Mouse (Mus musculus): ENCODE results near the gene R3hdm2. TPM values are rescaled to one million over a fixed set of nuclear protein-coding genes. Genes with fewer than 3 reads are reported as not detected.

The R3hdm2 gene
- 100 to 1,000 TPM; 365 to 382 TPM for total RNA-seq (2021)
- long read RNA-seq, experiment 1, full-length matches to known transcripts = 32 of 214 reads
- long read RNA-seq, experiment 1, partial matches to known transcripts = 73 of 214 reads
- long read RNA-seq, experiment 1, other reads (novel, unspliced or antisense) = 109 of 214 reads
- long read RNA-seq, experiment 2, full-length matches to known transcripts = 45 of 205 reads
- long read RNA-seq, experiment 2, partial matches to known transcripts = 32 of 205 reads
- long read RNA-seq, experiment 2, other reads (novel, unspliced or antisense) = 128 of 205 reads

DNA sequence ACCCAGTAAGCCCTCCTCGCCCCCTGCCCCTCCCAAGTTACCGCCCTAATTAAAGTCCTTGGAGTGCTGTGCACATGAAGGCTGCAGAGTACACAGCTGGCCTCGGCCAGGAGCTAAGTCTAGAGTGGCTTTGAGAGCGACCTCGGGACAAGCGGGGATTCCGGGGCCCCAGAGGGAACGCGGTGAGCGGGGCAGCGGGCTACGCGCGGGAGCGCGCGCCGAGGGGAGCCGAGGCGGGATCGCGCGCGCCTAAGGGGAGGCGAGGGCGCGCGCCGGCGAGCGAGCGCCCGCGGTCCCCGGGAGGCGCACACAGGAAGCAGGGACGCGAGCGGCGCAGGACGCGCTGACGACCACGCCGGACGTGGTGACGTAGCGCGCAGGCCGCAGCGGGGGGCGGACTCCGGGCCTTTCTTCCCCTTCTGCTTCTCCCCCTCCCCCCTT lies at the start of gene R3hdm2:
Gene R3hdm2, plus strand, starts transcription at position 77 of the 441 bp plus-strand sequence.
- DNase-seq (ENCODE audit: extremely low spot score in 1 of 2, low spot score in 2 of 2) = peak; percentile 91 to 92
- Histone ChIP-seq H3K27ac (peak within 1 kb of the TSS; percentile 94), H3K4me3 (peak within 1 kb of the TSS; percentile 80)
- intact Hi-C loops (cut with DNase I) = loop anchor here (1.0 to 2.0 kb wide), 3 partner anchors 26 to 41 kb away; partner anchors contain the start of gene Inhbe
- TF ChIP-seq CTCF (IDR thresholded peaks at IDR 0.05) = no peak

DNA sequence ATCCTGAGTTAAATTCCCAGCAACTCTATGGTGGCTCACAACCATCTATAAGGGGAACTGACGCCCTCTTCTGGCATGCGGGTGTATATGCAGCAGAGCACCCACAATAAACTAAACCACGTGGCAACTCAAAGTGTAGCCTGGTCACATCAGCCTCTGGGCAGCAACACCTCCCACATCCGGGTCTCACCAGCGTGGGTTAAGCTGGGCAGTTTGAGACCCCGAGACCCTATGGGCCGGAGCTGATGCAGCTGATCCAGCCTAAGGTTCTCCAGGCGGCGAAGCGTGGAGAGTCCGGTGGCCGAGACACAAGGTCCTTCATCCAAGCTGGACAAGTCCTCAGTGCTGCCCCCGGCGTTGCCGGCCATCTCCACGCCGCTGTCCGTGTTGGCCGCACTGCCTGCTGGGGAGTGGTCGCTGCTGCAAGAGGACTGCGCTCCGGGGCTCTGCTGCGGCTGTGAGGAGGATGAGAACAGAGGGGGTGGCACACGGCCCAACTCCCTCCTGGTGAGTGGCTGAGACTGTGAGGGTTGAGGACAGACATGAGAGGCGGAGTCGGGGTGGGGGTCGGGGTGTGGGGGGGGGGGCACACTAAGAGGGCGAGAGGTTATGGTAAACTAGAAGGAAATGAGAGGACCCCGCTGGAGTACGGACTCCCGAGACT lies 47.8 kb upstream of the R3hdm2 start:
- intact Hi-C loops (cut with DNase I) = loop anchor here (5.0 kb wide), 1 partner anchor 190 kb away; no protein-coding TSS in a partner anchor
- no peak overlapping the region for H3K27ac ChIP-seq
- TF ChIP-seq CTCF (IDR thresholded peaks at IDR 0.05) = peak; percentile 20
- H3K4me3 ChIP-seq = no peak overlapping the region
- no peak for DNase-seq (ENCODE audit: extremely low spot score in 1 of 2, low spot score in 2 of 2)

DNA sequence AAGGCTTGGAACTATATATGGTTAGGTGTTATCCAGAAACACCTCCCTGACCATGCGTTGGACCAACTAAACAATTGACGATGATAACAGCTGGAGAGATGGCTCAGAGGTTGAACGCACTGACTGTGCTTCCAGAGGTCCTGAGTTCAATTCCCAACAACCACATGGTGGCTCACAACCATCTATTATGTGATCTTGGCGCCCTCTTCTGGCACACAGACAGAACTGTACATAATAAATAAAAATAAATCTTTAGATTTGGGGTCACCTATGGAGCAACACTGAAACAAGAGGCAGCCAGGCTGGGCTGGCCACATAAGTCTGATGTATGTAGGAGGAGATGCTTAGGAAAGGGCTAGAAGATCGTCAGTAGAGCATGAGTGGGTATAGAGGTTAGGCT lies 47.0 kb upstream of the R3hdm2 start:
- H3K27ac ChIP-seq = no peak overlapping the region
- no peak overlapping the region for H3K4me3 ChIP-seq
- peak; percentile 44 for TF ChIP-seq CTCF (IDR thresholded peaks at IDR 0.05)
- DNase-seq (ENCODE audit: extremely low spot score in 1 of 2, low spot score in 2 of 2) = no peak
- intact Hi-C loops (cut with DNase I) = loop anchor here (5.0 kb wide), 1 partner anchor 191 kb away; no protein-coding TSS in a partner anchor

DNA sequence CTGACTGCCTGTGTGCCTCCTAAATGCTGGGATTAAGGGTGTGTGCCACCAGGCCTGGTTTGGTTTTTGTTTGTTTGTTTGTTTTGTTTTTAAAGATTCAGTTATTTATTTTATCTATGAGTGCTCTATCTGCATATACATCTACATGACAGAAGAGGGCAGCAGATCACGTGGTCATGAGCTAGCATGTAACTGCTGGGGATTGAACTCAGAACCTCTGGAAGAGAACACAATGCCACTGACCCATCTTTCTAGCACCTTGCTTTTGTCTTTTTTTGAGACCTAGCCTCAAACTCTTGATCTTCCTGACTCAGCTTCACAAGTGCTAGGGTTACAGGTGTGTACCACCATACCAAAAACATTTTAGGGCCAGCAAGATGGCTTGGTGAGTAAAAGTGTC lies 44.9 kb upstream of the R3hdm2 start:
- TF ChIP-seq CTCF (IDR thresholded peaks at IDR 0.05) = peak; percentile 27
- no peak for DNase-seq (ENCODE audit: extremely low spot score in 1 of 2, low spot score in 2 of 2)
- intact Hi-C loops (cut with DNase I) = no loop called here
- Histone ChIP-seq H3K27ac (no peak overlapping the region), H3K4me3 (no peak overlapping the region)

DNA sequence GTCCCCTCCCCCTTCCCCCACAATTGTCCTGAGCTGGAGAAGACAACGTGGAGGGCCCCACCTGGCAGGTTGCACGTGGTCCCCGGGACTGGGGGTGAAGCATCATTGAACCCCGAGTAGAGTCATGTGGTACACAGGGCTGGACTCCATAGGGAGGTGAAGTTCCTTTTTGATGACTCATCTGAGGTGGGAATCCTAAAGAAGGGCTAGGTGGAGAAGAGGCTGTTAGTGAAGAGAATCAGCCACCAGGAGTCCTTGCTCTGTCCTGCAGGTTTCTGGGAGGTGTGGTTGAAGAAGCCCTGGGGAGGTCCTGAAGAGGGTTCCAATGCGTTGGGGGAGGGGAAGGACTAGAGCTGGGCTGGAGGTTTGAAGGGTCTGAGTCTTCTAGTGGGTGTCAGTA lies 43.2 kb upstream of the R3hdm2 start:
- intact Hi-C loops (cut with DNase I) = no loop called here
- no peak overlapping the region for H3K27ac ChIP-seq
- no peak for TF ChIP-seq CTCF (IDR thresholded peaks at IDR 0.05)
- no peak overlapping the region for H3K4me3 ChIP-seq
- DNase-seq (ENCODE audit: extremely low spot score in 1 of 2, low spot score in 2 of 2) = no peak

DNA sequence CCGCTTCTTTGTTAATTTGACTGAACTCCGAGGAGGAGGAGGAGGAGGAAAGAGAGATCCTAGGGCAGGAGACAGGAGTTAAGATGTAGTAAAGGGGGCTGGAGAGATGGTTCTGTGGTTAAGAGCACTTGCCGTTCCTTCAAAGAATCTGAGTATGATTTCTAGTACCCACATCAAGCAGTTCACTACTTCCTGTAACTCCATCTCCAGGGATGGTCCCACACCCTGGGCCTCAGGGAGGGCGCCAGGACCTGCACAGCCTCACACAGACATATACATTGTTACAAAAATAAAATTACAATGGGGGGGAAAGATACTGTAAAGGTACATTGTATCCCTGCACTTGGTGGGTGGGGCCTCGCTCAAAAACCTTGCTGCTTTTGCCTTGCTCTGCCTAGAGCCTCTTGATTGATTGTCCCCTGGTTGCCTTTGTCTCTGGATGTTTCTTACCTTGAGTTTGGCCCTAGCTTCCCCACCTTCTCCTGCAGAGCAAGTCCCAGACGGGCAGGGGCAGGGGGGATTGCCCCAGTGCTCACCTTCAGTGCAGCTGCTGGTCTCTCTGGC lies 42.5 kb upstream of the R3hdm2 start:
- intact Hi-C loops (cut with DNase I) = loop anchor here (2.0 kb wide), 1 partner anchor 199 kb away; no protein-coding TSS in a partner anchor
- no peak for TF ChIP-seq CTCF (IDR thresholded peaks at IDR 0.05)

DNA sequence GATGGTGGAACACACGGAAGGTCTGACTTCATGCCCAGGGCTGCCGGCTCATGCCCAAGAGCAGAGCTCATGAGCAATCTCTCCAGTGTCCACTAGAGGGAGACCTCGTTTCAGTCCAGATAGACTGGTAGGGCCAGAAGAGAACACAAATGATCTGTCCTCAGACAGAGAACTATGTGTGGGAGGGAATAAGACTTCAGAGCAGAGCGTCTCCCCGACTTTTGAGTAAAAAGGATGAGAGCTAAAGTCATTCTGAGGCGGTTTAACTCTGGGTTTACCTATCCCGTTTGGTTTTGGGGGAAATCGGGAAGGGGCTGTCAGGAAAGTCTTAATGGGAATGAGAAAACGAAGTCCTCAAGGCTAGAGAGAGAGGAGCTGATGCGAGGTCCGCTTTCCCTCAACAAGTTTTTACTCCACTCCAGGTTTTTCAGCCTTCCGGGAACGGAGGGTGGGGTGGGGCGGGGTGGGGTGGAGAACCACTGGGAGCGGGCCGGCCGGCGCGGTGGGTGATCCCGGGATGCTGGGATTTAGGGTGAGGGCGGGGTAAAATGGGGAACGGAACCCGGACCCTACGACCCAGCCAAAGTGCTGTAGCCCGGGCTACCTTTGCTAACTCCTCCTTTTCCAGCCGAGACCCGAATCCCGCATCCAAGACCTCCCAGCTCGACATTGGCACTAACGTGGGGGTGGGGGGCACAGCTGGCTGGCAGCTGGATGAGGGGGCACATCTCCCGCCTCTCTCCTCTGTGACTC lies 41.0 kb upstream of the R3hdm2 start:
- DNase-seq (ENCODE audit: extremely low spot score in 1 of 2, low spot score in 2 of 2) = peak; percentile 83 to 86
- intact Hi-C loops (cut with DNase I) = loop anchor here (2.0 kb wide), 1 partner anchor 198 kb away; no protein-coding TSS in a partner anchor
- H3K27ac ChIP-seq = peak overlapping the region; percentile 19; the same call in 1 of the 2 replicates
- peak overlapping the region; percentile 45 for H3K4me3 ChIP-seq
- TF ChIP-seq CTCF (IDR thresholded peaks at IDR 0.05) = peak; percentile 99

More for the DNA sequence above, 42.5 kb upstream of the R3hdm2 start:
- no peak overlapping the region for H3K4me3 ChIP-seq
- DNase-seq (ENCODE audit: extremely low spot score in 1 of 2, low spot score in 2 of 2) = no peak
- no peak overlapping the region for H3K27ac ChIP-seq

DNA sequence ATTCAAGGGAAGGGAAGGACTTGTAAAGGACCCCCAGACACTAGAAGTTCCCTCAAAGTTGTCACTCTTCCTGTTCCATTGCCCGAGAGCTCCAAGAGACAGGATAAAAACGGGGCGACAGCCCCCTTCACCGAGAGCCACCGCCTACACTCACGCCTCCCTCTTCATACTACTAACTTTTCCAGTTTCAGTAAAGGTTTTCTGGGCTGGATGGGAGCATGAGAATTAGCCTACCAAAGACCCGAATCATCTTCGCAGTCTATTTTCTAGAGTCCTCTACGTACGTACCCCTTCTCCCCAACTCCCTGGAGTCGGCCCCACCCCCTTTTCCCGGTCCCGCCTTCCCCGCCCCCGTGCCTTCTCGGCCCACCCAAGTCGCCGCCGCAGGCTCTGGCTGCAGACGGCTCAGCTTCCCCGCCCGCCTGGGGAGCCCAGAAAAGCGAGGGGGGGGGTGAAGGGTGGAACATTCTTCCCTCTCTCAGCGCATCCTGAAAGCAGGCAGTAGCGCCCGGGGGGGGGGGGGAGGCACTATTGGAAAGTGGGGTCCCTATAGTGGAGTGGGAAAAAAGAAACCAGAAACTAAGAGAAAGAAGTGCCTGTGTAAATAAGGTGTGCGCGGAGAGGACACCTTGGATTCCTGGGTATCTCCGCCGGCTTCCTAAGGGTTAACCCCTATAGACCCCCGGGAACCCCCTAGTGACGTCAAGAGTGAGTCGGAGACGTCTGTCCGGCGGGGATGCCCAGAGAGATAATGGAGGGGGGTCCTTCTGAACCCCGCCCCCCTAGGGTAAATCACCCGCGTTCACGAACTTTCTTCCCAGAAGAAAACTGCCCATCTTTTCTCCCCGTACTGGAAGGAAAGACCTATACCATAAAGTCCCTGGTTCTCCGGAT lies 40.2 kb upstream of the R3hdm2 start:
- peak in 1 of 2 experiments; percentile 21 for DNase-seq (ENCODE audit: extremely low spot score in 1 of 2, low spot score in 2 of 2)
- H3K27ac ChIP-seq = peak overlapping the region; percentile 19; the same call in 1 of the 2 replicates
- peak overlapping the region; percentile 45 for H3K4me3 ChIP-seq
- no peak for TF ChIP-seq CTCF (IDR thresholded peaks at IDR 0.05)
- intact Hi-C loops (cut with DNase I) = loop anchor here (2.0 kb wide), 1 partner anchor 197 kb away; no protein-coding TSS in a partner anchor

DNA sequence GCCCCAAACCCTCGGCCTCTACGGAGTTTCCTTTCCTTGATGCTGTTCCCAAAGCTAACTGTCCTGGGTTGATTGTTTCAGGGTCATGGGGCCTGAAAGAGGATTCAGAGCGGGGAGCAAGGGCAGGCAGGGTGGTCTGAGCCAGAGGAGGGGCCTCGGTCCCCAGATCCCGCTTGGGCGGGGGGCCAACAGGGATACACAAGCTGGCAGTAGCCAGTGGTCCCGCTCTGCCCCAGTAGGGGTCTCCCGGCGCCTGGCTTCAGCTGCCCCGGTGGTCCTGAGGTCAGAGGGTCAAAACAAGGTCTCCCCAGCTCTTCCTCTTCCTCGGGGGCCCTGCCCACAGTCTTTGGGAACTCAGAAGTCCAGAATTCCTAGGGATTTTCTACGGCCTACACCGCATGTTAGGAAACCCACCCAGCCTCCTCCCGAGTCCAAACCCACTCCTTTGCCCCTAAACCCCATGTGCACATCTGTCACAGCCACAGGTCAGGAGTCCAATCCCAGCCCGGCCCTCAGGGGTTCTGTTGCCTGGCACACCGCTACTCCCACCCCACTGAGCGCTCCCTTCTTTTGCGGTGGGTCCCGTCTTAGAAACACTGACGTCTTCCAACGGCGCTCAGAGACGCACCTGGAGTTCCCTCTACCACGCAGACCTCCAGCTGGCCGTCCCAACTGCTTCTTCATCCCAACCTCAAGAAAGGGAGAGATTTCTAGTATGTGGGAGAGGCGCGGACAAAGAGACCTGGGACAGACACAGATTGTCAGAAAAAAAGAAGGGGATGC lies 39.4 kb upstream of the R3hdm2 start:
- DNase-seq (ENCODE audit: extremely low spot score in 1 of 2, low spot score in 2 of 2) = no peak
- Histone ChIP-seq H3K27ac (no peak overlapping the region), H3K4me3 (no peak overlapping the region)
- intact Hi-C loops (cut with DNase I) = no loop called here
- TF ChIP-seq CTCF (IDR thresholded peaks at IDR 0.05) = no peak

DNA sequence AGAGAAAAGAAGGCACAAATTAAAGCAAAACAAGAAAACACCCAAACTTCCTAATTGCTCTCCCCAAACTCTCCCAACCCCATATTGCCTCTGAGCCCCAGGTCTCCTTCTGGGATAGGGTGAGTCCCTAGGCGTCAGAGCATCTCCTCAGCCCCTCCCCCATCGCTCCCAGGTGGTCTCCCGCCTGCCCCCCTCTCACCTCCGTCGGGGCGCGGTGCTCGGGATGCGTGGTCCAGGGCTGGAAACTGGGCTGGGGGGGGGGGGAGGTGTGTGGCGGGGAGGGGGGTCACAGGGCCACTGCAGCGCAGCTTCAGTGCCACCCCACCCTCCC lies 38.8 kb upstream of the R3hdm2 start:
- DNase-seq (ENCODE audit: extremely low spot score in 1 of 2, low spot score in 2 of 2) = no peak
- H3K27ac ChIP-seq = no peak overlapping the region
- peak overlapping the region; percentile 32 for H3K4me3 ChIP-seq
- intact Hi-C loops (cut with DNase I) = no loop called here
- no peak for TF ChIP-seq CTCF (IDR thresholded peaks at IDR 0.05)
